Mouse (Mus musculus): ENCODE results near the gene Acp7.
"Not testable (repeated sequence)": the region's sequence is repeated elsewhere in the genome, so short reads cannot be mapped to it uniquely, and the experiment has no call there.

Acp7 gene

GRCm38 (mm10) chr7:28631073-28631472 lies at the start of gene Acp7:
Gene Acp7, minus strand, starts transcription at chr7:28631332.
- DNase-seq (ENCODE audit: low spot score in 2 of 2) = no peak

DNA sequence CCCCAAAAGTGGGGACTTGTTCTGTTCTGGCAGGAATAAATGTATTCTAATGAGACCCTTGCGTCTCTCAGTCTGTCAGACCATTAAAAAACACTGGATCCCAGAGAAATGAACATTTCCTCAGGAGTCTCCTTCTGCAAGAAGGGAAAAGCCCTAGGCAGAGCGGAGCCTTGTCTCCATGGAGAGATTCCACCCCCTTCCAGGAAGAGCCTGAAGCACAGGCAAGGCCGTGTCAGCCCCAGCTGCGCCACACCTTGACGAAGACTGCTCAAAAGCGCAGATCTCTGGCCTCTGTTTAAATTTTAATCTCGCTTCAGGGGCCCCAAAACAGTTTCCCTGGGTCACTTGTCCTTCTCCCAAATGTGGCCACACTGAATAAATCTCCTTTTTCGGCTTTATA lies 46.5 kb upstream of the Acp7 start:
- no peak for DNase-seq (ENCODE audit: low spot score in 2 of 2)

GRCm38 (mm10) chr7:28676811-28677541 lies 45.8 kb upstream of the Acp7 start:
- no peak for DNase-seq (ENCODE audit: low spot score in 2 of 2)

DNA sequence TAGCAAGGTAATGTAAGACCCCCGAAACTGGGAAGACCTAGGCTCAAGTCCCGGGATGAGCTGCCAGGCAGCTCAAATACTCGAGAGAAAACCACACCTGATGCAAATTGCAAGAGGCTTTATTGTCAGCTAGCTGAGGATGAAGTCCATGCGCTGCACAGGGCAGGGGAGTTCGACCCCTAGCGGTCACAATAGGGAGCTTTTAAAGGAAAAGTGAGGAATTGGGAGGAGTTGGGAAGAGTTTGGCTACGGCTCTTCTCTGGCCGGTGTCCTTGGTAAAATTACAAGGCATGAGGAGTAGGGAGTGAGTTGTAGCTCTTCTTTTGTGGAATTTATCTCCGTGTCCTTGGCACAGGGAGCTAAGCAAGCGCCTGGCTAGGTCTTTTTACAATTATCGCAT lies 44.6 kb upstream of the Acp7 start:
- no peak for DNase-seq (ENCODE audit: low spot score in 2 of 2)

GRCm38 (mm10) chr7:28674994-28675393 lies 43.9 kb upstream of the Acp7 start:
- no peak for DNase-seq (ENCODE audit: low spot score in 2 of 2)

GRCm38 (mm10) chr7:28672786-28673185 lies 41.7 kb upstream of the Acp7 start:
- DNase-seq (ENCODE audit: low spot score in 2 of 2) = not testable (repeated sequence)

- DNase-seq (ENCODE audit: low spot score in 2 of 2) = no peak
Observed at GRCm38 (mm10) chr7:28672276-28672675, 41.1 kb upstream of the Acp7 start.

DNA sequence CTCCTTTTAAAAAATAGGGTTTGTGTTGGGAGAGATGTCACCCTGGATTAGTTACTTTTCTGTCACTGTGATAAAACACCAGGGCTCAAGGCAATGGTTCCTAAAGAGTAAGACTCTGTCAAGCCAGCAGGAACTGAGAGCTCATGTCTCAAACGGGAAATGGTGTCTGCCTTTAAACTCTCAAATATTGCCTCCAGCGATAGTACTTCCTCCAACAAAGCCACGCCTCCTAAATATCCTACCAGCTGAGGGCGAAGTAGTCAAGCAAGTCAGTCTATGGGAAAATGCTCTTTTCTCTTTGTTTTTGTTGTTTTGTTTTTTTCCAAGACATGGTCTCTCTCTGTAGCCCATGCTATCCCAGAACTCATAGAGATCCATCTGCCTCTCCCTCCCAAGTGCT lies 40.0 kb upstream of the Acp7 start:
- no peak for DNase-seq (ENCODE audit: low spot score in 2 of 2)

- peak; percentile 43 to 51 for DNase-seq (ENCODE audit: low spot score in 2 of 2)
Observed at GRCm38 (mm10) chr7:28665620-28666579, 34.8 kb upstream of the Acp7 start.

DNA sequence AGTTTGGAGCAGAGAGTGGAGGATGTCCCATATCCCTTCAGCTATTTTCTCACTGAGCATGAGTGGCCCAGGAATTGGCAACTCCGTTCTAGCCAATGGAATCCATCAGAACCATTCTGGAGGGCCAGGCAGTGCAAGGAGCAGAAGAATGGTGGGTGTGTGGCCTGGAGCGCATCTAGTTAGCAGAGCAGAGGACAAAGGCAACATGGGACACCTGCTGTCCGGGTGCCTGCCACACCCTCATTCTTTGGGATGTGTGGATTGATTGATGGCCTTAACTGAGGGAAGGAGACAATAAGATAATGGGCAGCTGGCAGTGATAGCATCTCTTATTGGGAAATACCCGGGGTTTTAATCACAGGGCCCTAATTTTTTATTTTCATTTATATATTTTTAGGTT lies 25.3 kb upstream of the Acp7 start:
- DNase-seq (ENCODE audit: low spot score in 2 of 2) = no peak

DNA sequence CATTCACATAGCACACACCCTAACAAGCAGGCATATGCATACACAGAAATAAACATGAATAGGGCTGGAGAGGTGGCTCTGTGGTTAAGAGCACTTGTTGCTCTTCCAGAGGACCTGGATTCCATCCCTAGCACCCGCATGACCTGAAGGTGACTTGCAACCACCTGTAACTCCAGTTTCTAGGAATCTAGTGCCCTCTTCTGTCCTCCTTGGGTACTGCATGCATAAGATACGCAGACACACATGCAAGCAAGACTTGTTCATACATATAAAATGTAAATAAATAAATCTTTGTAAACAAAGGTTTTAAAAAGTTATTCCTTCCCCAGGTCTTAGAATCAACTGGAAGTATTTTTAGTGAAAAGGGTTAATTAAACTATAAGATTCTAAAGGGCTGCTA lies 20.0 kb upstream of the Acp7 start:
- DNase-seq (ENCODE audit: low spot score in 2 of 2) = no peak

- no peak for DNase-seq (ENCODE audit: low spot score in 2 of 2)
Observed at GRCm38 (mm10) chr7:28647016-28647415, 15.9 kb upstream of the Acp7 start.

DNA sequence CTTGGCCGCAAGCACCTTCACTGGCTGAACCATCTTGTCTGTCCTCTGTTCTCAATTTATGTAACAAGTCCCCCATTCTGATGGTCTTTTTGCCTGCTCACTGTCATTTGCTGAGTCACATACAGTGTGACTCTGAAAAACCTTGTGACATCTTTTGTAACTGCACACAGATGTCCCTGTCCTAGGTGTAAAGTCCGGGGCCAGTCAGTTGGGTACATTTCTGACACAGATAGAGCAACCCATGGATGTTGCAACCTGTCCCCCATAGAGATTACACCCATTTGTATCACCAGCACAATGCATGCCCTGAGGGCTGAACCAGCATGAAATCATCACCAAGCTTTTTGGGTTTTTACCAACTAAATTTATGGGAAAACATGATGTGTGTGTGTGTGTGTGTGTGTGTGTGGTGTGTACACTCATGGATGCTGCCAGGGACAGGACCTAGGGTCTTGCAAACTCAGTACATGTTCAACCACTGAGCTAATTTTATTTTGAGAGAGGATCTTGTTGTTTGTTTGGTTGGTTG lies 14.9 kb upstream of the Acp7 start:
- no peak for DNase-seq (ENCODE audit: low spot score in 2 of 2)

- no peak for DNase-seq (ENCODE audit: low spot score in 2 of 2)
Observed at GRCm38 (mm10) chr7:28645366-28645765, 14.2 kb upstream of the Acp7 start.

DNA sequence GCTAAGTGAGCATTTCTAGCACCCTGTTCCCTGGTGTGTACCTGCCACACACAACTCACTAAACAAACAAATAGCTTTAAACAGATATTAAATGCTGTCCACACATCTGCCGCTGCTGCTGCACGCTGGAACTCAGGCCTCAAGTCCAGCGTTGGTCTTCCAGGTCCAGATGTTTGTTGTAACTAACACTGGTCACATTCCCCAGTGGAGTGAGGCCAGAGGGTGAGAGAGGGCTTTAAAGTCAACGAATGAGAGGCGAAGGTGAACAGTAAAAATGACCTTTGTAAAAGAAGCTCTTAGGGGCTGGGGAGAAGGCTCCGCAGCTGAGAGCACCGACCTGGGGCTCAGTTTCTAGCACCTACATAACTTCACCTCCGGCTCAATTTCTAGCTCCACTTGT lies 10.4 kb upstream of the Acp7 start:
- DNase-seq (ENCODE audit: low spot score in 2 of 2) = no peak

GRCm38 (mm10) chr7:28637511-28637910 lies 6.4 kb upstream of the Acp7 start:
- DNase-seq (ENCODE audit: low spot score in 2 of 2) = no peak

- no peak for DNase-seq (ENCODE audit: low spot score in 2 of 2)
Observed at GRCm38 (mm10) chr7:28634128-28634527, 3.0 kb upstream of the Acp7 start.

DNA sequence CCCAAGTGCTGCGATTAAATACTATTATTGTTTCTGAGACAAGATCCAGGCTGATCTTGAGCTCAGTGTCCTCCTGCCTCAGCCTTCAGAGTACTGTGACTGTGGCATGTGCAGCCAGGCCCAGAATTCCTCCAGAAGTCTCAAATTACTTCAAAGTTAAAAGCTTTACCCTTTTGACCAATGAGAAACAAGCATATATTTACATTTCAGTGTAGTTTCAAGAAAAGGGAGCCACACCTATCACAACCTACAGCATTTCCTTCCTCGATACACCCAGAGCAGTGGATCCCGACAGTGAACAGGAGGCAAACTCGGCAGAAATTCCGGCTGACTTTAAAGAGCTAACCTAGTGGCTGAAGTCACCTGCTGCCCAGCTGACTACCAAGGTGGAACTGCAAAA lies 6.3 kb downstream of the Acp7 start:
- no peak for DNase-seq (ENCODE audit: low spot score in 2 of 2)

DNA sequence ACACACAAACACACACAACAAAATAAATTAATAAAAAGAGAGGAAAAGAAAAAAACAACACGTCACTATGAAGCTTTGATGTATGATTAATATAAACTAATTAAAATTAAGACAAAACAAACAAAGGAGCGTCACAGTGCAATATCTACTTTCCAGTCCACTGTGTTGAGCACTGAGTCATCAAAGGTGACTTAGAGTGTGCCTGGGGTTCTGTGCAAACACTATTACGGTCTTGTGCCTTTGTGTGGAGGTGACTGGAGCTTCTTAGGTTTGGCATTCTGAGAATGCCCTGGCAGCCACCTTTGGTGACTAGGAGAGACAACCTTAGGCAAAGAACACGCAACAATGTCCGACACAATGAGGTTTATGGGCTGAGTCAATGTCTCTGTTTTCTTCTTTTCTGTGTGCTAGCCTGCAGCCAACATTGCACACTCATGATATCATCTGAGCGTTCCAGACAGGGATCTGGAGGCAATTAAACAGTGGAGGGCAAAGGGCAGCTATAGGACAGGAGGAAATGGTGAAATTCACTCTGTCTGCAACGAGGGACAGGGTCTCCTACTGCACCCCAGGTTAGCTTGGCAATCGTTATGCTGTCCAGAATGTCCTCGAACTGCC lies 11.9 kb downstream of the Acp7 start:
- no peak for DNase-seq (ENCODE audit: low spot score in 2 of 2)

- no peak for DNase-seq (ENCODE audit: low spot score in 2 of 2)
Observed at GRCm38 (mm10) chr7:28605951-28606350, 25.2 kb downstream of the Acp7 start.

GRCm38 (mm10) chr7:28603788-28604187 lies 27.3 kb downstream of the Acp7 start:
- not testable (repeated sequence) for DNase-seq (ENCODE audit: low spot score in 2 of 2)

DNA sequence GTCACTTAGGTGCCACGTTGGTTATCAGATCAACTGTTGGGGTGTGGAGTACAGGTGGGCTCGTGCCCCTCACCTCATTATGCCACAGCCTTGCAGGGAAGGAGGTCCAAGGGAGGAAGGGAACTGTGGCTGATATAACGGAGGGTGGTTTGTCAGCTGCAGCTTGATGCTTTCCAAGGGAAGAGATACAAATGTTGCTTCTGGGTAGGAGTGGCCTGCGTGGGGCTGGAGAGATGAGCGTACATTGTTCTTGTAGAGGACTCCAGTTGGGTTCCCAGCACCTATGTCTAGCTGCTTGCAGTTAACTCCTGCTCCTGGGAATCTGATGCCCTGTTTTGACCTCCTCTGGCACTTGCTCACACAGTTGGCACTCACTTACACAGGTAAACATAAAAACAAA lies 28.0 kb downstream of the Acp7 start:
- DNase-seq (ENCODE audit: low spot score in 2 of 2) = no peak

Measured in right cerebral cortex, postnatal 10 days (tissue).